Comparison of ENCODE assay signal across 13 mouse cellular contexts in genomic region chr11:79287447-79287846, GRCm38 (mm10). TPM values are rescaled to one million over a fixed set of nuclear protein-coding genes. Genes with fewer than 3 reads are reported as not detected.
A peak's percentile ranks its signal among the peaks of the same experiment; 100 is the strongest.
DNase-seq lines count a peak whose midpoint lies in the region; ATAC-seq and TF ChIP-seq lines count a peak whose summit lies in the region.
"Had no signal": no experiment of that assay in that cellular context is flagged by ENCODE, and none has a peak within 500 bp of the region (broad histone marks: within the 10 kb centered on the region; RNA-seq: fewer than 3 reads in every experiment).

No protein-coding gene starts in this region.

- H3K36me3 ChIP-seq in G1E (replicated peaks), result no peaks in the 10 kb centered on the region
- no peaks in the 10 kb centered on the region for H3K36me3 ChIP-seq in intestine, postnatal 0 days (ENCODE audit: control insufficient read depth, insufficient read depth)
- H3K36me3 ChIP-seq in hindbrain, embryonic 14.5 days (replicated peaks; ENCODE audit: control insufficient read depth, insufficient read depth), result no peaks in the 10 kb centered on the region

- H3K27ac ChIP-seq in gastrocnemius, adult 2 months, result peak overlapping the region; percentile 24
- peak overlapping the region; percentile 35; the same call in 1 of the 2 replicates for H3K27ac ChIP-seq in intestine, postnatal 0 days (ENCODE audit: low read depth, low read length)
- H3K27ac ChIP-seq in hindbrain, embryonic 14.5 days, result no peak overlapping the region

- no peak overlapping the region for H3K4me3 ChIP-seq in gastrocnemius, adult 2 months
- H3K4me3 ChIP-seq in G1E (ENCODE audit: low read depth, low read length), result no peak overlapping the region; the same call in 1 of the 2 replicates
- no peak overlapping the region for H3K4me3 ChIP-seq in intestine, postnatal 0 days (ENCODE audit: low read depth, low read length)
- no peak overlapping the region for H3K4me3 ChIP-seq in hindbrain, embryonic 14.5 days (replicated peaks; ENCODE audit: low read length)

- H3K9ac ChIP-seq in intestine, postnatal 0 days (ENCODE audit: low read depth, low read length), result no peak overlapping the region
- H3K9ac ChIP-seq in hindbrain, embryonic 14.5 days, result no peak overlapping the region

- H3K4me2 ChIP-seq in intestine, postnatal 0 days (replicated peaks; ENCODE audit: low read depth), result no peak overlapping the region
- no peak overlapping the region for H3K4me2 ChIP-seq in hindbrain, embryonic 14.5 days (replicated peaks)
- H3K4me2 ChIP-seq: midbrain, embryonic 11.5 days had no signal

- no peaks in the 10 kb centered on the region for H3K9me3 ChIP-seq in G1E (replicated peaks)
- no peaks in the 10 kb centered on the region for H3K9me3 ChIP-seq in intestine, postnatal 0 days (ENCODE audit: control insufficient read depth)
- H3K9me3 ChIP-seq in hindbrain, embryonic 14.5 days (ENCODE audit: control insufficient read depth, low read length), result no peaks in the 10 kb centered on the region

- peaks cover 5% of the 10 kb centered on the region for H3K27me3 ChIP-seq in G1E (ENCODE audit: insufficient read depth, low read length)
- H3K27me3 ChIP-seq in intestine, postnatal 0 days (replicated peaks; ENCODE audit: control insufficient read depth, insufficient read depth, low read length), result no peaks in the 10 kb centered on the region
- H3K27me3 ChIP-seq in hindbrain, embryonic 14.5 days (ENCODE audit: control insufficient read depth, insufficient read depth, low read length), result no peaks in the 10 kb centered on the region

- H3K4me1 ChIP-seq in G1E (ENCODE audit: insufficient read depth, low read depth, low read length), result peaks cover 48% of the 10 kb centered on the region
- H3K4me1 ChIP-seq in intestine, postnatal 0 days (replicated peaks; ENCODE audit: control insufficient read depth, insufficient read depth, low read length), result peaks cover 11% of the 10 kb centered on the region; the same call in 1 of the 2 replicates
- H3K4me1 ChIP-seq in hindbrain, embryonic 14.5 days (replicated peaks; ENCODE audit: control insufficient read depth, insufficient read depth, low read length), result no peaks in the 10 kb centered on the region

- peak; percentile 51 for ATAC-seq in G1E (ENCODE audit: extremely low read depth, insufficient number of reproducible peaks, low FRiP score, poor library complexity, severe bottlenecking)
- peak; percentile 20; the same call in 1 of the 2 replicates for ATAC-seq in intestine, postnatal 0 days
- no peak for ATAC-seq in hindbrain, embryonic 14.5 days (ENCODE audit: low FRiP score)
- ATAC-seq: forebrain, embryonic 16.5 days had no signal

- intact Hi-C loops in gastrocnemius, adult 2 months (cut with DNase I), result no loop called here

- TF ChIP-seq CTCF in gastrocnemius, adult 2 months (IDR thresholded peaks at IDR 0.05), result no peak
- no peak for TF ChIP-seq CTCF in G1E (IDR thresholded peaks at IDR 0.05; ENCODE audit: low read depth, low read length)
- TF ChIP-seq CTCF in intestine, postnatal 0 days (IDR thresholded peaks at IDR 0.05; ENCODE audit: low read depth), result no peak

- DNase-seq in gastrocnemius, adult 2 months, result no peak
- DNase-seq in gastrocnemius, postnatal 25 days, result no peak
- DNase-seq in G1E (ENCODE audit: low spot score), result peak; percentile 29
- DNase-seq in lung, postnatal 14 days, result peak; percentile 48
- DNase-seq in ovary, postnatal 14 days (ENCODE audit: low spot score), result no peak
- DNase-seq in thymus, postnatal 25 days, result no peak
- no peak for DNase-seq in hindbrain, embryonic 14.5 days (ENCODE audit: low spot score)
- DNase-seq: cerebellum, postnatal 36 days; right cerebral cortex, adult 18-20 months had no signal

- WGBS in intestine, postnatal 0 days, result 47% methylated on average over 6 of the region's 6 CpGs
- WGBS in hindbrain, embryonic 14.5 days, result 81% methylated on average over 6 of the region's 6 CpGs

RNA-seq across cellular contexts. Expression of gene Gm9964, which starts 9.3 kb away (rescaled TPM):
- not detected for total RNA-seq in gastrocnemius, adult 2 months (2021)
- total RNA-seq in gastrocnemius, postnatal 25 days (2021), result not detected
- total RNA-seq in G1E (2014; fragmentation: Nextera tagmentation), result not detected in 2 replicates
- 0.16 TPM in 1 of 2 replicates, not detected in the other for total RNA-seq in G1E (2017)
- polyA plus RNA-seq in G1E (2012), result not detected in 2 replicates
- not detected in 2 replicates for polyA plus RNA-seq in intestine, postnatal 0 days (2015; fragmentation: Nextera tagmentation; extraction: Ambion mirVana)
- not detected in 2 replicates for polyA plus RNA-seq in hindbrain, embryonic 14.5 days (2014; fragmentation: Nextera tagmentation; extraction: Ambion mirVana)
- polyA plus RNA-seq: C2C12; forebrain, embryonic 16.5 days; midbrain, embryonic 11.5 days had no signal

RNA-seq across cellular contexts. Expression of gene Wsb1, which starts 33.0 kb away (rescaled TPM):
- 10 to 100 TPM in 1 of 2 experiments, 1 to 10 TPM in 1; 7.2 to 14.3 TPM for total RNA-seq in gastrocnemius, adult 2 months (2021)
- 10 to 100 TPM in 1 of 2 experiments, 1 to 10 TPM in 1; 7.5 to 14.0 TPM for total RNA-seq in gastrocnemius, postnatal 25 days (2021)
- total RNA-seq in G1E (2014; fragmentation: Nextera tagmentation) (284 and 345 TPM in 2 replicates), G1E (2017) (148 and 158 TPM in 2 replicates)
- 66.7 and 80.0 TPM in 2 replicates for polyA plus RNA-seq in G1E (2012)
- polyA plus RNA-seq in intestine, postnatal 0 days (2015; fragmentation: Nextera tagmentation; extraction: Ambion mirVana), result 64.7 and 70.5 TPM in 2 replicates
- polyA plus RNA-seq in hindbrain, embryonic 14.5 days (2014; fragmentation: Nextera tagmentation; extraction: Ambion mirVana), result 583 and 597 TPM in 2 replicates

RNA-seq across cellular contexts. Expression of gene Nf1, which starts 52.0 kb away (rescaled TPM):
- 10 to 100 TPM; 18.2 to 23.5 TPM for total RNA-seq in gastrocnemius, adult 2 months (2021)
- total RNA-seq in gastrocnemius, postnatal 25 days (2021), result 10 to 100 TPM; 15.8 to 17.4 TPM
- 78.0 and 84.6 TPM in 2 replicates for total RNA-seq in G1E (2014; fragmentation: Nextera tagmentation)
- total RNA-seq in G1E (2017), result 25.7 and 27.0 TPM in 2 replicates
- 7.1 and 7.8 TPM in 2 replicates for polyA plus RNA-seq in G1E (2012)
- 6.3 and 8.3 TPM in 2 replicates for polyA plus RNA-seq in intestine, postnatal 0 days (2015; fragmentation: Nextera tagmentation; extraction: Ambion mirVana)
- polyA plus RNA-seq in hindbrain, embryonic 14.5 days (2014; fragmentation: Nextera tagmentation; extraction: Ambion mirVana), result 11.7 and 12.7 TPM in 2 replicates

Comparison
In these comparisons a context has a peak if more than half of its experiments do, and no peak if none do; other contexts are left out.
1. DNase-seq: peak in G1E (single experiment) and lung, postnatal 14 days (single experiment); none in gastrocnemius, adult 2 months (single experiment), gastrocnemius, postnatal 25 days (single experiment), ovary, postnatal 14 days (single experiment), thymus, postnatal 25 days (single experiment) and hindbrain, embryonic 14.5 days (single experiment).
2. RNA of gene Wsb1, which starts 33.0 kb away (total RNA-seq): 148 to 345 TPM in G1E; 7.2 to 14.3 TPM in gastrocnemius, adult 2 months and 7.5 to 14.0 TPM in gastrocnemius, postnatal 25 days; every median in the first group is over 4 times any median in the second.